Mouse (Mus musculus) limb, embryonic 10.5 days (tissue): ENCODE results near the gene 1700028J19Rik. TPM values are rescaled to one million over a fixed set of nuclear protein-coding genes. Genes with fewer than 3 reads are reported as not detected.

Source experiments
- DNase-seq: peaks from one replicate; pipeline ENCODE4 v3.0.0-alpha.2; 2017; ENCODE audit warnings: low spot score
- H3K27ac ChIP-seq: fragments of 300-500 bp; sonication (generic); 2 replicates; pipeline ENCODE4 v1.5.1; 2016; ENCODE audit warnings: mild to moderate bottlenecking
- H3K27me3 ChIP-seq: fragments of 300-500 bp; sonication (generic); 2 replicates; pipeline ENCODE4 v1.6.1; 2016; ENCODE audit warnings: low read depth, mild to moderate bottlenecking; ENCODE audit not compliant: poor library complexity, severe bottlenecking
- H3K36me3 ChIP-seq: fragments of 300-500 bp; sonication (generic); 2 replicates; pipeline ENCODE4 v1.6.1; 2016; ENCODE audit warnings: mild to moderate bottlenecking, moderate library complexity
- H3K4me1 ChIP-seq: fragments of 300-500 bp; sonication (generic); 2 replicates; pipeline ENCODE4 v1.6.1; 2016
- H3K4me3 ChIP-seq: fragments of 300-500 bp; sonication (generic); 2 replicates; pipeline ENCODE4 v1.5.1; 2016; ENCODE audit warnings: mild to moderate bottlenecking, moderate library complexity
- H3K9me3 ChIP-seq: fragments of 300-500 bp; sonication (generic); replicated peaks from 2 replicates; pipeline ENCODE4 v1.6.1; 2016; ENCODE audit warnings: mild to moderate bottlenecking
- WGBS: fragments of 180-500 bp; shearing (Covaris S2); methylation state at CpG from one replicate; pipeline ENCODE4 v1.1.7; 2016; 5-methylcytosine and 5-hydroxymethylcytosine counted together
- polyA plus RNA-seq: library from polyadenylated mRNA; unstranded; fragments of >200 nt; fragmentation: Nextera tagmentation; extraction: Ambion mirVana; gene quantifications from 2 replicates; pipeline ENCODE4 v1.2.1, GENCODE M21; 2016

1700028J19Rik gene
- polyA plus RNA-seq, result 0.88 and 1.1 TPM in 2 replicates

DNA sequence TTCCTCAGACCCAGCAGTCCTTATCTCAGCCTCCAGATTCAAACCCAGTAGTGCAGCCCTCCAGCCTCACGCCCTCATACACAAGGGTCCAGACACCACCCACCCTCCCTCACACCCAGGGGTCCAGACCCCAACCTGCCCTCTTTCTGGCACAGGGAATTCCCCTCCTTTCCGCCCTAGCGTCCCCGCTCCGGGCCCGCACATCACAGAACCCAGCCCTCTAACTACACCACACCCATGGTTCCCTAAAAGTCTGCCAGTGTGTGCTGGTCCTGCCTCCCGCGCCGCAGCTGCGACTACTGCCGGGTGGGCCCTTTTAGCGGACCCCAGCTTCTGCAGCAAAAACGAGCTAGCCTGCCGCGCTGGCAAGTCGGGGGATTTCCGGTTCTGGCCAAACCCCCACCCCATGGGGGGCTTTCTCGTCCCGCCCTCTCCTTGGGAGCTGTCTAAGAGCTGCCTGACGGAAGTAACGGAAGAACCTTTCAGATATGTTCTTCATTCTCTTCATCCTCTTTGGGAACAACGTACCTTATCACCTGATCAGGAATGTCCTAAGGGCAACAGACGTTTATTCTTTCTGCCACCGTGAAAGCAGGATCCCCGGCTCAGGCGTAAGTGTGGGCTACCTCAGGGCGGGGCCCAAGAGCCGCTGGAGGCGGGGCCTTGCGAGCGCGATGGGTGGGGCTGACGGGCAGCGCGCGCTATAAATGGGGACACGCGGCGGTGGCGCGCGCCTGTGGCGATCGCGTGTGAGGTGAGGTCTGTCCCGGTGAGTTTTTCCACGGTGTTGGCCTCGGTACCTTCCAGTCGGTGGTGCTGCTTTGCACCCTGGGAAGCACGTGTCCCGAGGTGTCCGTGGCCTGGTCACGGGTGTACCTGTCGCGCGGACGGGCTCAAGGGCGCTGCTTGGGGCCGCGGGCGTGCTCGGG, at the start of gene 1700028J19Rik, which contains the start of gene 2410002F23Rik:
Gene 1700028J19Rik, minus strand, starts transcription at position 641 of the 929 bp plus-strand sequence.
Gene 2410002F23Rik, plus strand, starts transcription at position 668 of the 929 bp plus-strand sequence.
- Histone ChIP-seq H3K9me3 (no peaks in the 10 kb centered on the region), H3K4me3 (peak within 1 kb of the TSS; percentile 77), H3K36me3 (peaks cover 37% of the 10 kb centered on the region), H3K4me1 (peaks cover 20% of the 10 kb centered on the region), H3K27me3 (no peaks in the 10 kb centered on the region), H3K27ac (peak within 1 kb of the TSS; percentile 97)
- WGBS, result under 1% methylated on average over 62 of the region's 62 CpGs
- DNase-seq, result peak; percentile 94

DNA sequence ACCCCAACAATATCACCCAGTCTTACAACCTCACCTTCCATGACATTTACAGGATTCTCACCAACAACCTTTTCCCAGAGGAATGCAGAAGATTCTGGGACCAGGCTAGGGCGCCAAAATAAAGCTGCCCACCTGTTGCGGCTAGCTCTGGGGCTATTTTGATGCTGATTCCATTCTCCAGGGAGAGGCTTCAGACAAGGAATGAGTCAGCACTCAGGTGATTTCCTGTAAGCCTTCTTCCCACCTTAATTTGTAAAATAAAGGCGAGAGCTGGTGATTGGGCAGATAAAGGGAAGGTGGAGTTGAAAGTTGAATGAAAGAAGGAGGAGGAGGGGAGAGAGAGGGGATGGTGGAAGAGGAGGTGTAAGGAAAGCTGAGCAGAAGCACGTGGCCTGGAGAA, 44.9 kb upstream of the 1700028J19Rik start:
- Histone ChIP-seq H3K9me3 (no peaks in the 10 kb centered on the region), H3K27ac (no peak overlapping the region), H3K4me3 (no peak overlapping the region), H3K36me3 (no peaks in the 10 kb centered on the region), H3K4me1 (no peaks in the 10 kb centered on the region), H3K27me3 (no peaks in the 10 kb centered on the region)
- 60% methylated on average over 4 of the region's 4 CpGs for WGBS
- DNase-seq, result no peak

DNA sequence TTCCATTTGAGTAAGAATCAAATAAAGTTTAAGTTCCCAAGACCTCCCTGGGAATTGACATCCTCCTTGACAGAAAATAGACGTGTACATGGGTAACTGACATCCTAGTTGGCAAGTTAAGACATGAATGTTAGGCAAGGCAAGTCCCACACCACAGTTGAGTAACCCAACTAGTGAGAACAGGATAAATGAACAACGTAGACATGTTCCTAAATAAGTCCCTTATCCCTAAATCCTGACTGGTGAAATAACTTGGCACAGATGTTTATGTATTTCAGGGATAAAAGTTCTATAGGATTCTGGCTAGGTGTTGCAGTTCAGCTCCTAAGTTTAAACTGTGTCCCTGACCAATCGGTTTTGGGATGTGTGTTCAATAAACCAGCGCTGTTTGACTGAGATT, 44.5 kb upstream of the 1700028J19Rik start:
- Histone ChIP-seq H3K36me3 (no peaks in the 10 kb centered on the region), H3K9me3 (no peaks in the 10 kb centered on the region), H3K4me1 (no peaks in the 10 kb centered on the region), H3K27ac (no peak overlapping the region), H3K4me3 (no peak overlapping the region), H3K27me3 (no peaks in the 10 kb centered on the region)
- WGBS, result 83% methylated on average over 4 of the region's 4 CpGs
- DNase-seq, result no peak

DNA sequence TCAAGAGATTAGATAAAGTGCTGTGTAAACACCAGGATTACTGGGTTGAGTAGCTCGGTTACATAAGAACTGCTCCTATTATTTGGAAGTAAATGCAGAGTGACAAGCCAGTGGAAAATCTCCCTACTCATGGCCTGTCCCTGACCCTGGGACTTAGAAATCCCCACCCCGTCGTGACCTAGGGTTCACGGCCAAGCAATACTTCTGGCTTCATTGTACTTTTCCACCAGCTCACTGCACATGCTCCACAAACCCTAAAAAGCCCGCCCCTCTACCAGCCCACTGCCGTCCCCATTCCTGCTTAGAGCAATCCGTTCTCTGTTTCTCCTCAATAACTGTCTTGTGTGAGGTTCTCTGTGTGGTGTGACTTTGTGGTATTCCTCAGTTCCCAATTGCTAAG, 41.3 kb upstream of the 1700028J19Rik start:
- H3K27me3 ChIP-seq, result no peaks in the 10 kb centered on the region
- no peak overlapping the region for H3K4me3 ChIP-seq
- DNase-seq, result no peak
- H3K36me3 ChIP-seq, result no peaks in the 10 kb centered on the region
- 78% methylated on average over 7 of the region's 7 CpGs for WGBS
- H3K4me1 ChIP-seq, result no peaks in the 10 kb centered on the region
- no peaks in the 10 kb centered on the region for H3K9me3 ChIP-seq
- no peak overlapping the region for H3K27ac ChIP-seq

DNA sequence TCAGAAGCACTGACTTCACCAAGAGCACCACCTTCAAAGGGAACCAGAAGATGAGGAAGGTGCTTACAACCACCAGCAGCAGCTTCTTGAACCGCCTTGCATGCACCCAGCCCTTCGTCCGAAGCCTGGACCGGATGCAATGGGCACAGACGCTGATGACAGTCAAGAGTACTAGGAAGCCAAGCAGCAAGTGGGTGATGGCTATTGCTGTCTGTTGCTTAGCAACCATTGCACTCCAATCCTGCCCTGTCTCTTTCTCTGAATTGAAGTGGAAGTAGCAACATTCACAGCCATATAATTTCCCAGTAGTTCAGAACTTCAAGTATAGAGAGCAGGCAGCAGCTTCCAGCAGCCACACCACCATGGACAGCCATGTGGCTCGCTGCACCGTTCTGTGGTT, 35.1 kb upstream of the 1700028J19Rik start:
- DNase-seq, result no peak
- WGBS, result 80% methylated on average over 7 of the region's 7 CpGs

DNA sequence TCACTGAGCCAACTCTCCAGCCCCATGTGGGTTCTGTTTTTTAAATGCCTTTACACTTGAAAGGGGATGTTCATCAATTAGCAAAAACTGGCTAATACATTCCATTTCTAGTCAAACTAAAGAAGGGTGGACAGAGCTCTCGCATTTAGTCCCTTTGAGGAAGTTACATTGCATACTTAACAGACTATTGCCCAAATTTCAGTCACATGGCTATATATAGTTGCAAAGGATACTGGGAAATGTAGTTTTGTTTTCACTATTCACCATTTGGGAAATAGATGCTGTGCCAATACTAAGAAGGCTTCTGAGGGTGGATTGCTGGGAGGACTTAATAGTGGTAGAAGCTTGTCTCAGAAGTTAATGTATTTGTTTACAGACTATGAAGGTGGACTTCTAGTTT, 34.5 kb upstream of the 1700028J19Rik start:
- no peak for DNase-seq
- Histone ChIP-seq H3K4me3 (no peak overlapping the region), H3K27me3 (peaks cover 5% of the 10 kb centered on the region; the same call in 1 of the 2 replicates), H3K27ac (no peak overlapping the region), H3K36me3 (no peaks in the 10 kb centered on the region), H3K4me1 (no peaks in the 10 kb centered on the region), H3K9me3 (no peaks in the 10 kb centered on the region)
- 66% methylated on average over 1 of the region's 1 CpGs for WGBS

More for the DNA sequence above, 35.1 kb upstream of the 1700028J19Rik start:
- Histone ChIP-seq H3K27ac (no peak overlapping the region), H3K4me3 (no peak overlapping the region), H3K4me1 (no peaks in the 10 kb centered on the region), H3K36me3 (no peaks in the 10 kb centered on the region), H3K27me3 (no peaks in the 10 kb centered on the region), H3K9me3 (no peaks in the 10 kb centered on the region)

DNA sequence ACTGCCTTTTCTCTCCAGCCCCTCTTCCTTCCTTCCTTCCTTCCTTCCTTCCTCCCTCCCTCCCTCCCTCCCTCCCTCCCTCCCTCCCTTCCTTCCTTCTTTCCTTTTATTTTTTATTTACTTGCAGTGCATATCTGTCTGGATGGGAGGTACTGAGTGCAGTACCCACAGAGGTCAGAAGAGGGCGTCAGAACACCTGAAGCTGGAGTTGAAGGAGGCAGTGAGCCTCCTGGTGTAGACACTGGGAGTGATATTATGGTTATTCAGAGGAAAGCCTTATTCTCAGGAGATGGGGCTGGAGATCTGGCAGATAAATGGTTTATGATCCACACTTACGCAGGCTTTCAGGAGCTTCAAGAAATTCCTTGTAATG, 30.7 kb upstream of the 1700028J19Rik start:
- Histone ChIP-seq H3K27ac (no peak overlapping the region), H3K4me3 (no peak overlapping the region), H3K4me1 (no peaks in the 10 kb centered on the region), H3K36me3 (no peaks in the 10 kb centered on the region), H3K9me3 (no peaks in the 10 kb centered on the region), H3K27me3 (peaks cover 41% of the 10 kb centered on the region)
- peak; percentile 46 for DNase-seq
- 45% methylated on average over 2 of the region's 2 CpGs for WGBS

DNA sequence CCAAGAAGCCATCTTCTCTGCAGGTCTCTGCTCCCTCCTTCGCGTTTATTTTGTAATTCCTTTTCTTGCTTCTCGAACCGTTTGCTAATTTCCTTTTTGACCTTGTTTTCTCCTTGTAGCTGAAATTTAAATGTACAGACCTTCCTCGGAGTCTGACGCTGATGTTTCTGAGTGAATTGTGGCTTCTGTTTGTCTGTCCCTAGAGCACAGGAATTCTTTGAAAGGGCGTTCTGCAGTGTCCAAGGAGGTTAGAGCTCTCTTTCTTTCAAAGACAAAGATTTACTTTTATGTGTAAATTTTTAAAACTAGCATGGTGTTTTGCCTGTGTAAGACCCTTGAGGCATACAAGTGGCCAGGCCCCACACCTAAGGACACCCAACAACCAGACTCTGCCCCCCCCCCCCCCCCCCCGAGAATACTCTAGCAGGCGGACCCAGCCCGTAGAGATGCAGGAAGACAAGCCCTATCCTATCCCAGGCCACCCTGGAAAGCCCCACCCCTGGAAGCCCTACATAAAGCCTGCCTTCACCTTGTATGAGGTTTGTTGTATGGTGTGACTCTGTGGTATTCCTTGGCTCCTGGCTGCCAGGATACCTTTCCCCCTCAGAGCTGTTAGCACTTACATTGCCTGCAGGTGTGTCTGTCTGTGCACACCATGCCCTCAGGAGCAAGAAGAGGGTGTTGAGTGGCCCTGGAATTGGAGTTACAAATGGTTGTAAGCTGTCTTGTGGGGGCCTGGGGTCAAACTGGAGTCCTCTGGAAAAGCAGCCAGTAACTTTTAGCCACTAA, 30.2 kb upstream of the 1700028J19Rik start:
- no peaks in the 10 kb centered on the region for H3K36me3 ChIP-seq
- no peak overlapping the region for H3K4me3 ChIP-seq
- H3K27ac ChIP-seq, result no peak overlapping the region
- no peaks in the 10 kb centered on the region for H3K4me1 ChIP-seq
- H3K27me3 ChIP-seq, result peaks cover 41% of the 10 kb centered on the region
- 76% methylated on average over 10 of the region's 10 CpGs for WGBS
- DNase-seq, result no peak
- no peaks in the 10 kb centered on the region for H3K9me3 ChIP-seq

DNA sequence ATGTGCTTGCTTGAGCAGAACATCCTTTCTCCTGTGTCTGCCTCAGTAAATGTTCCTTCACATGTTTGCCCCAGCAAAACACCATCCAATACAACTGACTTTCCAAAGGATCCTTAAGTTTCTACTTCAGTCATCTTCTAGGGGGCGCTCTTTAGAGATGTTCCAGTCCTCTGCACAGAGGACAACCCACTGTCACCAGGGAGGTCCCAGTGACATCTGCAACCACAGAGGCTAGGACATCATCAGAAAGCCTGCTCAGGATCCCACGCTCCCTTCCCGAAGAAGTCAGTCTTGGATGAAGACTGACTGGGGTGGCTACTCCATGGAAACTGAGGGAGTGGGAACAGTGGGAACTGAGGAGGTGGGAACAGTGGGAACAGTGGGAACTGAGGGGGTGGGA, 29.1 kb upstream of the 1700028J19Rik start:
- no peaks in the 10 kb centered on the region for H3K4me1 ChIP-seq
- 82% methylated on average over 3 of the region's 3 CpGs for WGBS
- no peaks in the 10 kb centered on the region for H3K9me3 ChIP-seq
- no peaks in the 10 kb centered on the region for H3K36me3 ChIP-seq
- no peak overlapping the region for H3K4me3 ChIP-seq
- H3K27ac ChIP-seq, result no peak overlapping the region
- H3K27me3 ChIP-seq, result peaks cover 41% of the 10 kb centered on the region
- DNase-seq, result no peak

DNA sequence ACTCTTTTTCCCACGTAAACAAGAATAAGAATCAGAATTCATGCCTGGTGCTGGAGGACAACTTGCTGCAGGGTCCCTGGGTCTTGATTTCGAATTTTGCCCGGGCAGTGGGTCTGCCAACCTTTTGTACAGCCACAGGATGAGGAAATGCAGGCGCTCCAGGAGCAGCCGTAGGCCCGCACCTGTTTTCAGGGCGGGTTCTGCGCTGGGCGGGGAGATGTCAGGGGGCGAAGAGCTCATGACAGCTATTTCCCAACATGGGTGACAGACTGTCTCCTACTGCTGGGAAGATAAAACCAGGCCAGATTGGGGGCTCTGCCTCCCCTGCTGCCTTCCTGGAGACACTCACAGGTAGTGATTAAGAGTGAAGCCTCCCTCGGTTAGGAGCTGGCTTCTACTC, 27.6 kb upstream of the 1700028J19Rik start:
- Histone ChIP-seq H3K9me3 (no peaks in the 10 kb centered on the region), H3K27me3 (peaks cover 41% of the 10 kb centered on the region), H3K4me1 (no peaks in the 10 kb centered on the region), H3K4me3 (no peak overlapping the region), H3K36me3 (no peaks in the 10 kb centered on the region), H3K27ac (no peak overlapping the region)
- DNase-seq, result no peak
- 35% methylated on average over 11 of the region's 11 CpGs for WGBS

DNA sequence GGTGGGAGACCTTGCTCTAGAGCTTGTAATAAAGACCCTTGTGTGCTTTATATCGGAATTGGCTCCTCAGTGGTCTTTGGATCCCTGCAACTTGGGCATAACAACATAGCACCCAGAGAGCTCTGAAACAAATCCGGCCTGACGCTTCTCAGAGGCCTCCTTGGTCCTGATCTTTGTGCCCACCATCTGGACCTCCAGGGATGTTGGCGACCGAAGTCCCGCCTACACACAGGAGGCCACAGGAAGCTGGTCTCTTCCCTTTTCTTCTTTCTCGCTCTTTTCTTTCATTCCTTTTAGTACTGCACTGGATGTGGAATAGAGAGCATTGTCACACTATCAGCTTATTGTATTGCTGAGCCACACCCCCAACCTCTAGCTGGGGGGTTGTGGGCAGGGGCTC, 27.0 kb upstream of the 1700028J19Rik start:
- Histone ChIP-seq H3K4me1 (no peaks in the 10 kb centered on the region), H3K36me3 (no peaks in the 10 kb centered on the region), H3K9me3 (no peaks in the 10 kb centered on the region), H3K27ac (no peak overlapping the region), H3K4me3 (no peak overlapping the region), H3K27me3 (peaks cover 42% of the 10 kb centered on the region)
- WGBS, result 65% methylated on average over 7 of the region's 7 CpGs
- no peak for DNase-seq

DNA sequence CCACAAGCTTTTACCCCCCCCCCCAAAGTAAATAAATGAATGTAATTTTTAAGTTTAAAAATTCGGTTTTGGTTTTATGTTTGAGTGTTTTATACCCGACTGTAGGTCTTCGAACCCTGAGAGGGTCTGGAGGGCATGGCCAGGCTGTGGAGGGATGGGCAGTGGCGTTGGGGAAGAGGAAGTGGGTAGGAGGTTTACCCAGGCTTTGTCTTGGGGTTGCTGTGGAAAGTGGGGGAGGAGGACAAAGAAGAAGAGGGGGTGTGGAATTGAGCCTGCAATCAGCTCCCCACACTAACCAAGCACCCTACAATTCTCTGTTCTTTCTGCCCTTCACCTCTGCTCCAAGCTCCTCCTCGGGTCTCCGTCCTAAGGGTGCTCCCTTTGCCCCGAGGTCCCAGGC, 26.1 kb upstream of the 1700028J19Rik start:
- no peak for DNase-seq
- WGBS, result 91% methylated on average over 7 of the region's 7 CpGs
- peaks cover 46% of the 10 kb centered on the region for H3K27me3 ChIP-seq
- no peaks in the 10 kb centered on the region for H3K36me3 ChIP-seq
- H3K9me3 ChIP-seq, result no peaks in the 10 kb centered on the region
- no peak overlapping the region for H3K4me3 ChIP-seq
- no peaks in the 10 kb centered on the region for H3K4me1 ChIP-seq
- no peak overlapping the region for H3K27ac ChIP-seq

DNA sequence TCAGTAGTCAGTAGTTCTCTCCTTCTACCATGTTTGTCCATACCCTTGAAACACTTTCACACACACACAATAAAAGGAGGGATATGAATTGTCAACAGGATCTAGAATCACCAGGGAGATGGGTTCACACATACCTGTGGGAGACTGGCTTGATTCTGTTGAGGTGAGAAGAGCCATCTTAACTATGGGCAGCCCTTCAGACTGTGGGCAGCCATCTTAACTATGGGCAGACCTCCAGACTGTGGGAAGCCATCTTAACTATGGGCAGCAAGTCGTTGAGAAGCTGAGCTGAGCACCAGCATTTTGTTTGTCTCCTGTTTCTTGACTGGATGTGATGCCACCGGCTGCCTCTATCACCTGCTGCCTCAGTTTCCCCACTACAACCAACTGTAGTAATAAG, 24.8 kb upstream of the 1700028J19Rik start:
- peaks cover 49% of the 10 kb centered on the region for H3K27me3 ChIP-seq

More for the DNA sequence above, 24.8 kb upstream of the 1700028J19Rik start:
- no peak for DNase-seq
- no peak overlapping the region for H3K27ac ChIP-seq
- H3K4me1 ChIP-seq, result no peaks in the 10 kb centered on the region
- H3K4me3 ChIP-seq, result no peak overlapping the region
- H3K9me3 ChIP-seq, result no peaks in the 10 kb centered on the region
- H3K36me3 ChIP-seq, result no peaks in the 10 kb centered on the region
- WGBS, result 74% methylated on average over 2 of the region's 2 CpGs
